Mouse (Mus musculus): Measurements from ENCODE around the gene Gm17542.

DNA sequence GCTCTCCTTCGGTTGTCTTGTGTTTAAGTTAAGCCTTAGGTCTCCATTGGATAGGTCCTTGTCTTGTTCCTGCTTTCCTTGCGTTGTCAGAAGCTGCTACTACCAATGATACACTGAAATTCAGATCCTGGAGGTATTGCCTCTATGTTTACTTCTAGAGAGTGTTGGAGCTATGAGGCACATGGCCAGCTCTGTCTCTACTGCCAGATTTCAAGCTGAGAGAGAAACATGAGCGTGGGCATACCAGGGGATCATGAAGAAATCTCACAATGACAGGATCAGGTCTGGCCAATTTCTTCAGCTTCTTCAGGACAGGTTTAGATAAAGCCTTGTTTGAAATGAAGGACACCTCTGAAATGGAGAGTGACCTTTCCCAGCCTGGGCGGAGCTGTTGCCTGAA is 19.1 kb downstream of the Gm17542 start:
- TF ChIP-seq POLR2A (IDR thresholded peaks at IDR 0.05; ENCODE audit: control insufficient read depth in 1 of 2, insufficient read depth in 1 of 2, low read depth in 1 of 2, low read length in 2 of 2, poor library complexity in 1 of 2): no peak
- TF ChIP-seq TCF12 (IDR thresholded peaks at IDR 0.05; ENCODE audit: low read depth, low read length): no peak
- no peak for TF ChIP-seq TAL1 (IDR thresholded peaks at IDR 0.05; ENCODE audit: low read length)
- TF ChIP-seq GATA1 (IDR thresholded peaks at IDR 0.05; ENCODE audit: low read depth, low read length): no peak
- no peak for TF ChIP-seq CTCF (IDR thresholded peaks at IDR 0.05 in 2 of 3, conservative IDR thresholded peaks at IDR 0.05 in 1 of 3; ENCODE audit: control insufficient read depth in 1 of 3, insufficient read depth in 1 of 3, low read depth in 2 of 3, low read length in 3 of 3, poor library complexity in 1 of 3, severe bottlenecking in 1 of 3)
- TF ChIP-seq MEF2A (IDR thresholded peaks at IDR 0.05; ENCODE audit: extremely low read depth, insufficient replicate concordance, low read depth, low read length, poor library complexity, severe bottlenecking): no peak
- TF ChIP-seq BHLHE40 (IDR thresholded peaks at IDR 0.05; ENCODE audit: borderline replicate concordance, low read depth, low read length): no peak
- no peak for TF ChIP-seq HCFC1 (IDR thresholded peaks at IDR 0.05; ENCODE audit: low read depth, low read length)
